Mouse (Mus musculus): Measurements from ENCODE around the gene Glrx3. TPM values are rescaled to one million over a fixed set of nuclear protein-coding genes. Genes with fewer than 3 reads are reported as not detected.

The Glrx3 gene
- polyA plus RNA-seq, 1 experiment from 2014 or later: 211 TPM

DNA sequence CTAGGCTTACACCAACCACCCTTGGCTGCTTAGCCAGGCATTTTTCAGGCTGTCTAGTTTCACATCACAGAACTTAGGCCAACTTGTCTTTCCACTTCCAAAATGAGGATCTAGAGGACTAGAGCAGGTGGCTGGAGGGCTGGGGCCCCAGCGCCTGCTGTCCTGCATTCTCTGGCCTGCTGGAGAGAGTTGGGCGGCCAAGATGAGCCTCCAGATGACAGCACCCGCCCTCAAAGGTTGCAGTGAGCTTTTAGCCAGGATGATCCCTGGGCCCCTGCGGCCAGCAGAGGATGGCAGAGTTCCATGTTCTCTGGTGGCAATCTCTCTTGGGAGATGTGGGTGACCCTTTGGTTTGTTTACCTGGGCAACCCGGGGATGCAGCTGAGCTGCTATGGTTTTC lies 51.0 kb downstream of the Glrx3 start:
- DNase-seq (ENCODE audit: low spot score) (no peak), ATAC-seq (replicated peaks; ENCODE audit: low FRiP score) (no peak)
- Histone ChIP-seq H3K4me1 (replicated peaks; ENCODE audit: control insufficient read depth, insufficient read depth, low read length) (no peaks in the 10 kb centered on the region), H3K36me3 (ENCODE audit: control insufficient read depth, insufficient read depth, low read length) (no peaks in the 10 kb centered on the region), H3K27ac (ENCODE audit: low read depth, low read length) (no peak overlapping the region), H3K4me2 (no peak overlapping the region), H3K9me3 (ENCODE audit: control insufficient read depth, low read length) (no peaks in the 10 kb centered on the region), H3K9ac (ENCODE audit: low read depth, low read length) (no peak overlapping the region), H3K4me3 (ENCODE audit: low read depth, low read length) (no peak overlapping the region), H3K27me3 (replicated peaks; ENCODE audit: control insufficient read depth, insufficient read depth, low read length) (no peaks in the 10 kb centered on the region)
- WGBS: 52% methylated on average over 5 of the region's 5 CpGs

- H3K4me2 ChIP-seq: no peak overlapping the region
- no peak for DNase-seq (ENCODE audit: low spot score)
These were observed 53.3 kb downstream of the Glrx3 start for GRCm38 (mm10) chr7:137490711-137491110.

DNA sequence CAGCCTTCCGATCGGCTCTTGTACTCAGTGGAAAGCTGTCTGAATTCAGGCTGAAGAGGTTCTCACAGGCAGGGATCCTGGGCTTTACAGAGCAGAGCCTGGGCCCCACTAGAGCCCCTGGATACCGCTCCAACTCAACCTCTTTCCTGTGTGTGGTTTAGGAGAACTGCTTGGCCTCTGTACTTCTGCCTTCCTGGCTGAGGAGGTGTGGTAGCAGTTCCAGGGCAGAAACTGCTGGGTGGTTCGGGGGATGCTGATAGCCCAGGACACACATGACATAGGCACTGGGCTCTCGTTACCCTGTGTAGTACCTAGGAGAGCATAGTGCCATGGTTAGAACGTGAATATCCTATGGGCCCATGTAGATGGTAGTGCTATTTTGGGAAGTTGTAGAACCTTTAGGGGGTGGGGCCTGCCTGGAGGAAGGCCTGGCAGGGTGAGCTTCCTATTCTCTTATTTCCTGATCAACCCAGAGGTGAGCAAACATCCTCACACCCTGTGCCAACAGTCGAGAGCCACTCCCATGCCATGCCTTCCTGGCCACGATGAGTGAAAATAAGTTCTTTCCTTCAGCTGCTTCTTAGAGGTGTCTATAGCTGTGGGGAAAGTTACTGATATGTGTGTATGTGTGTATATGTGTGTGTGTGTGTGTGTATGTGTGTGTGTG lies 55.0 kb downstream of the Glrx3 start:
- no peak for ATAC-seq (replicated peaks; ENCODE audit: low FRiP score)
- WGBS: 55% methylated on average over 8 of the region's 8 CpGs

More at GRCm38 (mm10) chr7:137490711-137491110, 53.3 kb downstream of the Glrx3 start:
- Histone ChIP-seq H3K4me1 (replicated peaks; ENCODE audit: control insufficient read depth, insufficient read depth, low read length) (no peaks in the 10 kb centered on the region), H3K27ac (ENCODE audit: low read depth, low read length) (no peak overlapping the region), H3K27me3 (replicated peaks; ENCODE audit: control insufficient read depth, insufficient read depth, low read length) (no peaks in the 10 kb centered on the region), H3K9me3 (ENCODE audit: control insufficient read depth, low read length) (no peaks in the 10 kb centered on the region), H3K4me3 (ENCODE audit: low read depth, low read length) (no peak overlapping the region), H3K36me3 (ENCODE audit: control insufficient read depth, insufficient read depth, low read length) (no peaks in the 10 kb centered on the region), H3K9ac (ENCODE audit: low read depth, low read length) (no peak overlapping the region)
- 65% methylated on average over 4 of the region's 4 CpGs for WGBS
- no peak for ATAC-seq (replicated peaks; ENCODE audit: low FRiP score)

GRCm38 (mm10) chr7:137498736-137499135 lies 61.3 kb downstream of the Glrx3 start:
- no peaks in the 10 kb centered on the region for H3K27me3 ChIP-seq (replicated peaks; ENCODE audit: control insufficient read depth, insufficient read depth, low read length)
- H3K4me2 ChIP-seq: no peak overlapping the region
- H3K9ac ChIP-seq (ENCODE audit: low read depth, low read length): no peak overlapping the region
- no peaks in the 10 kb centered on the region for H3K4me1 ChIP-seq (replicated peaks; ENCODE audit: control insufficient read depth, insufficient read depth, low read length)
- H3K4me3 ChIP-seq (ENCODE audit: low read depth, low read length): no peak overlapping the region
- WGBS: 77% methylated on average over 4 of the region's 4 CpGs
- no peak for DNase-seq (ENCODE audit: low spot score)
- no peaks in the 10 kb centered on the region for H3K36me3 ChIP-seq (ENCODE audit: control insufficient read depth, insufficient read depth, low read length)
- ATAC-seq (replicated peaks; ENCODE audit: low FRiP score): no peak
- no peak overlapping the region for H3K27ac ChIP-seq (ENCODE audit: low read depth, low read length)
- no peaks in the 10 kb centered on the region for H3K9me3 ChIP-seq (ENCODE audit: control insufficient read depth, low read length)

More for the DNA sequence above, 55.0 kb downstream of the Glrx3 start:
- no peaks in the 10 kb centered on the region for H3K36me3 ChIP-seq (ENCODE audit: control insufficient read depth, insufficient read depth, low read length)
- H3K27me3 ChIP-seq (replicated peaks; ENCODE audit: control insufficient read depth, insufficient read depth, low read length): no peaks in the 10 kb centered on the region
- H3K27ac ChIP-seq (ENCODE audit: low read depth, low read length): no peak overlapping the region
- H3K4me1 ChIP-seq (replicated peaks; ENCODE audit: control insufficient read depth, insufficient read depth, low read length): no peaks in the 10 kb centered on the region
- no peak overlapping the region for H3K4me3 ChIP-seq (ENCODE audit: low read depth, low read length)
- DNase-seq (ENCODE audit: low spot score): no peak
- no peak overlapping the region for H3K4me2 ChIP-seq
- H3K9ac ChIP-seq (ENCODE audit: low read depth, low read length): no peak overlapping the region
- H3K9me3 ChIP-seq (ENCODE audit: control insufficient read depth, low read length): no peaks in the 10 kb centered on the region

GRCm38 (mm10) chr7:137517588-137517987 lies 80.2 kb downstream of the Glrx3 start:
- no peak overlapping the region for H3K9ac ChIP-seq (ENCODE audit: low read depth, low read length)
- H3K4me3 ChIP-seq (ENCODE audit: low read depth, low read length): no peak overlapping the region
- no peaks in the 10 kb centered on the region for H3K4me1 ChIP-seq (replicated peaks; ENCODE audit: control insufficient read depth, insufficient read depth, low read length)
- H3K27me3 ChIP-seq (replicated peaks; ENCODE audit: control insufficient read depth, insufficient read depth, low read length): no peaks in the 10 kb centered on the region
- DNase-seq (ENCODE audit: low spot score) (no peak), ATAC-seq (replicated peaks; ENCODE audit: low FRiP score) (no peak)
- H3K27ac ChIP-seq (ENCODE audit: low read depth, low read length): no peak overlapping the region
- H3K36me3 ChIP-seq (ENCODE audit: control insufficient read depth, insufficient read depth, low read length): no peaks in the 10 kb centered on the region
- no peak overlapping the region for H3K4me2 ChIP-seq
- H3K9me3 ChIP-seq (ENCODE audit: control insufficient read depth, low read length): no peaks in the 10 kb centered on the region

GRCm38 (mm10) chr7:137518028-137518576 lies 80.7 kb downstream of the Glrx3 start:
- Histone ChIP-seq H3K9ac (ENCODE audit: low read depth, low read length) (no peak overlapping the region), H3K27me3 (replicated peaks; ENCODE audit: control insufficient read depth, insufficient read depth, low read length) (no peaks in the 10 kb centered on the region), H3K36me3 (ENCODE audit: control insufficient read depth, insufficient read depth, low read length) (no peaks in the 10 kb centered on the region), H3K4me2 (no peak overlapping the region), H3K9me3 (ENCODE audit: control insufficient read depth, low read length) (no peaks in the 10 kb centered on the region), H3K27ac (ENCODE audit: low read depth, low read length) (no peak overlapping the region), H3K4me1 (replicated peaks; ENCODE audit: control insufficient read depth, insufficient read depth, low read length) (no peaks in the 10 kb centered on the region), H3K4me3 (ENCODE audit: low read depth, low read length) (no peak overlapping the region)
- ATAC-seq (replicated peaks; ENCODE audit: low FRiP score) (no peak), DNase-seq (ENCODE audit: low spot score) (no peak)
- WGBS: 51% methylated on average over 5 of the region's 5 CpGs

Other genes starting within 250 kb of the Glrx3 start
- 0.55 and 0.83 TPM in 2 replicates for gene Ebf3, start 123.2 kb upstream of the Glrx3 start, polyA plus RNA-seq (2014; fragmentation: Nextera tagmentation; extraction: Ambion mirVana)
- gene 9430038I01Rik, start 26.9 kb upstream of the Glrx3 start, polyA plus RNA-seq (2014; fragmentation: Nextera tagmentation; extraction: Ambion mirVana): 18.0 and 18.1 TPM in 2 replicates